Mouse (Mus musculus): ENCODE measurements at regions not wholly inside any gene's neighbourhood (a gene's known extent, or its start where the extent isn't known, plus 50 kb on each side); places are given as distances from the start of the nearest gene placed in this dataset.

DNA sequence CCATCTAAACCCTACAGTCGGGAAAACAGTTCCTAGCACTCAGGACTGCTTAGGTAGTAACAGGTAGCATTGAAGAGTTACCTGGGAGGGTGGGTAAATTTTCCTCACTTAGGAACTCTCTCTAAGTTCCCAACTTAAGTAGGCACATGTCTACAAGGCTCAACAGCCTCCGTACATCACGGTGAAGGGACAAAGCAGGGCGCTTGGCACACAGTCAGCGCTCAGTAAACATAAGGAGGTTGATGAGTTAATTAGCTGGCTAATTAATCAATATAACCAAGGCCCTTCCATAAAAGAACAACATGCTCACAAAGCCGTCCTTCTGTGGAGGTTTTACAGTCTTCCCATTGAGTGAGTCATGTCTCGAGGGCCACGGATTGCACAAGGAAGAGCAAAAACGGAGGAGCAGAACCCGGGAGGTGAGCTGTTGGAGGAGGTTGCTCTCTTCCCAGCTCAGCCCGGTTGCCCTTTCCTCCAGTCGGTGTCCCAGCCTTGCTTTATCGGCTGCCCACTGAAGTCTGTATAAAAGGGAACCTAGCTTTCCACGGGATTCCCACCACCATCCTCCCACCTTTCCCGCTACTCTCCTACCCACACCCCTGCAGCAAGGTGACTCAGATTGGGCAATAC is 180.2 kb downstream of the Ly86 start:
- no peak for ATAC-seq (ENCODE audit: insufficient number of reproducible peaks, low FRiP score, low TSS enrichment)

DNA sequence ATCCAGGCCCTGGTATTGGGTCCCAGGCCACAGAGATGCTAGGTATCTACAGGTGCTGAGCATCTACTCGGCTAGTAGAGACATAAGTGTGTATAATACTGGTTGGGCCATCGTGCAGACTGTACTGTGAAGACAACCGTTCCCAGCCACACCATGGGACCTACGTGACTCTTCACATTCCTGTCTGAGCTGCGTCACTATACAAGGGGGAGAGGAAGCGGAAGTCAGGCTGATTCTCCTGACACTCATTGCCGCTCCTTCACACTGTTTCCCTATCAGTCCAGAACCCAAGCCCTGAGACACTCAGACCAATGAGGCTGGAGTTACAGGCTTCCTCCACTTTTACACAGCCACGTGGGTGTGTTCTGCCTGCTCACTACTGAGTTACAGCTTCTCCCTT is 181.1 kb downstream of the Ly86 start:
- ATAC-seq (ENCODE audit: insufficient number of reproducible peaks, low FRiP score, low TSS enrichment), result no peak

DNA sequence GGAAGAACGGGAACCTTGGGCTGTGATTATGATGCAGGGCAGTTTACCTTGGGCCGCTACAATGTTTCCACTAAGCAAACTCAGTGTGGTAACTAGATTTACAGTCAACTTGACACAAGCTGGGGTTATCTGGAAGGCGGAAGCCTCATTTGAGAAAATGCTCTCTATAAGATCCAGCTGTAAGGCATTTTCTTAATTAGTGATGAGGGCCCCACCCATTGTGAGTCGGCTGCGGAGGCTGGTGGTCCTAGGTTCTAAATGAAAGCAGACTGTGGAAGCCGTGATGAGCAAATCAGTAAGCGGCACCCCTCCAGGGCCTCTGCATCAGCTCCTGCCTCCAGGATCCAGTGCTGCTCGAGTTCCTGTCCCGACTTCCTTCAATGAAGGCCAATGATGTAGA is 183.4 kb downstream of the Ly86 start:
- no peak for ATAC-seq (ENCODE audit: insufficient number of reproducible peaks, low FRiP score, low TSS enrichment)

DNA sequence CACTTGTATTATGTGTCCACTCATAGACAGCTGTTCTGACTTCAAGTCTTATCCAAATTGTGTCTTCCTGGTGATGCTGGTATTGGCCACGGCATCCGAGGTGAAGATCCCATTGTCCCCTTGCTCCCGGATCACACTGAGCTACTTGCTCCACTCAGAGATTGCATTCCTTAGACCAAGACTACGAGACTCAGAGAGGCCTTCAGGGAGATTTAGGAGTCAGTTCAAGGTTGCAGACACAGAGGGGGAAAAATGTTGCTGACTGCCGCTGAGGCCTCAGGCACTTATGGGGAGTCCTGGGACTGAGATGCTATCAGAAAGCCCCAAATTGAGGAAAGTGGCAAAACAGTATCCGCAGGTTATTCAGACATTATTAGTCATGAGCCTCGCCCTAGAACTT is 183.9 kb downstream of the Ly86 start:
- ATAC-seq (ENCODE audit: insufficient number of reproducible peaks, low FRiP score, low TSS enrichment), result no peak

DNA sequence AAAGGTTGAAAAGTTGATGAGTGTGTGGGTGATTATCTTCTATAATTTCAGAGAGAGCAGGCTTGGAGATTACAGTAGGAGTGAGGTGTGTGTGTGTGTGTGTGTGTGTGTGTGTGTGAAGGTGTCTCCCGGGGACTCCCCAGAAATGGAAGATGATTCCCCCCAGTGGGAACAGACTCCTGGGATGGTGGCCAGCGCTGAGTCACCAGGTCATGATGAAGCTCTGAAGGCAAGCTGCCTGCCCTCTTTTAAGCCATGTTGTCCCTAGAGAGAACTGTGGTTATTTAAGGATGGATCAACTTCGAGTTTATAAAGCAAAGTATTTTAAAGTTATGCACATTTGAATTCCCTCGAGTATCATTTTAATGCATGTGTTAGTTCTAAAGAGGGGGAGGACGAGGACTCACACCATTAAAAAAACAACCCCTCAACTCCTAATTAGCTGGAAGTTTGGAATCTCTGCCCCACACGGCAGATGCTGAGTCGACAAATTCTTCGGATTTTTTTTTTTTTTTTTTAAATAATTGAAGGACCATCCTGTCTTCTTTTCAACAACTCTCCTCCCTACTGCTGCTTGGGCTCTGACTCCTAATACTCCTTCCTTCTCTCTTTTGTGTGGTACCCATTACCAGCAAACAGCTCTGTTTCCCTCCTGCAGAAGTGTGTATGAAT is 186.6 kb downstream of the Ly86 start:
- no peak for ATAC-seq (ENCODE audit: insufficient number of reproducible peaks, low FRiP score, low TSS enrichment)

DNA sequence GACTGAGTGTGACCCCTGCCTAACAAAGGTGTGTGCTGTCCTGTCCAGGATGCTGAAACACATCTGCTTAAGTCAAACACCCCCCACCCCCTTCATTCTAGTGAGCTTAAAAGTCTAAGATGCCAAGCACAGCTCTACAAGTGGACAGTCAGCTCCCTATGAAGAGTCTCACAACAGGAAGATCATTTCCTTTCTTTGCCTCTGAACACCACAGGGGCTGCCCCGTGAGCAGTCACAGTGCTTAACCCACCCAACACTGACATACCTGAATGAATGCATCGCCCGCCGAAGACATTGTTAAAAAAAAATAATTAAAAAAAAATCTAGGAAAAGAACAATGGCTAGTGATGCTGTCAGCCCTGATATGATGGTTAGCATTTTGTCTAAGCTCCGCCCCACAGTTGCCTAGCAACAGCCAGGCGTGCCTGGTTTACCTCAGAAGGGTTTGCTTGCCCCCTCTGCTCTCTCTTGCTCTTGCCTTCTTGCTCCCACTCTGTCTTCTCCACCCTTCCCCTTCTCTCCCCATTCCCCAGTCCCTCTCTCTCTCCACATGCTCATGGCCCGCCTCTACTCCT is 187.7 kb downstream of the Ly86 start:
- ATAC-seq (ENCODE audit: insufficient number of reproducible peaks, low FRiP score, low TSS enrichment), result no peak

DNA sequence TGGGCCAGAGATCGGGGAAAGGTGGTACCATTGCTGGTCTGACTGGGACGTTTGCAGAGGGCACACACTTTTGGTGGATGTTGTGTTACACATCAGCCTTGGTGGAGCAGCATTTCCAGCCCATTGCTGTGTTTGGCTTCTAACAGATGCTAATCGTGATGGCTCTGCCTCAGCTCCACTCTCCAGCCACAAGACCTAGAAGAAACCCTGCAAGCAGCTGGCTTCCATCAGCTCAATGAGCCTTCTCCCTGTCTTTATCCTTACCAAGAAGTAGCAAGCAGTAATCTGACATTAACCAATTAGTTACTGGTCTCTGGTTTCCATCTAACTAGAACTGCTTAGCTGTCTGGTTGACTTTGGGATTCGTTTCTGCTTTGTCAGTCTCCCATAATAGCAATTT is 188.8 kb downstream of the Ly86 start:
- no peak for ATAC-seq (ENCODE audit: insufficient number of reproducible peaks, low FRiP score, low TSS enrichment)

DNA sequence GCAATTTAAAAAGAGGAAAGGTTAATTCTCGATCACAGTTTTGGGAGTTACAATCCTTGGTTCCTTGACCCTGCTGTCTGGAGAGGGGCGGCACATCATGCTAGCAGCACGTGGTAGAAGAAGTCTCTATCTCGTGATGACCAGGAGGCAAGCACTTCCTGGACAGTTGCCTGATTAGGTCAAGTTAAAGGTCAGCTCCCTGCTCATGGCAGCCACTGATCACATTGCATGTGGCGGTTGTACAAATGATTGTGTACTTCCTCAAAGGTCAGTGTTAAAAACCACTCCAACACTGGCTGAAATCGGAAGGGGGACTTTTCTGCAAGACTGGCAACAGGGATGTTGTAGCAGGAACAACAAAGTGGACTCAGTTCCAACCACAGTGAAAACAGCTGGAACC is 192.3 kb downstream of the Ly86 start:
- ATAC-seq (ENCODE audit: insufficient number of reproducible peaks, low FRiP score, low TSS enrichment), result no peak

DNA sequence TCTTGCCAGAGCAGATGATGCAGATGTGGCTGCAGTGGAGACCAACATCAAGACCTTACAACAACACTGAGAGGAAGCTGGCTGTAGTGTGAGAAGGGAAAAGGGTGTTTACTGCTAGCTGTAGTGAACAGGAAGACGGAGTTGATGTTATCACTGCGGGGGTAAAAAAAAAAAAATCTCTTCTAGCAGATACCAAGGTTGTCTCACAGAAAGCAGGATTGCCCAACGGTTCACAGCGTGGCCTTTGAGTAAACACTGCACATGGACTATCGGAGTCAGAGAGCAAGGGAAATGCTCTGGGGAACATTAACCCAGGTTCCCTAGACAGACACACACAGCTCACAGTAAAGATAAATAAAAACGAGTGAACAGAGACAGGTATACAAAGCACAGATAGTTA is 192.8 kb downstream of the Ly86 start:
- ATAC-seq (ENCODE audit: insufficient number of reproducible peaks, low FRiP score, low TSS enrichment), result no peak

DNA sequence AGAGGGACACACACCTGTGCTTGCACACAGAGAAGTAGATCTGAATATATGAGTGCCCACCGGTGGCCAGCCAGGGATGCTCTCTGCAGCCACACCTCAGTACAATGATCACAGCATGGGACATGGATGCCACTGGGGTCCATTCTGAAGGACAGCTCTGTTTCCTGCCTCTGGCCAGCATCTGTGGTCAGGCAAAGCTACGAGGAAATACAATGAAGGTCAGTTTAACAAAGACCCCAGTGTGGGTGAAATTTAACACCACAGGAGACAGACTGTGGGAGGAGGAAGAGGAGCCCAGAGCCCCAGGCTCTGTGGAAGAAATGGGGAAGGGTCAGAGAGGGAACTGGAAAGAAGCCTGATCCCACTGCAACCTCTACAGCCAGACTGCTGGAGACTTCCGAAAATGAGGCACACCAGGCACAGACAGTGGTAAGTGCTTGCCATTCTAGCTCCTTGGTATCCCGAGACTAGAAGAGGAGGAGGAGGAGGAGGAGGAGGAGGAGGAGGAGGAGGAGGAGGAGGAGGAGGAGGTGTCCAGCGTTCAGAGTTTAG is 196.0 kb downstream of the Ly86 start:
- ATAC-seq (ENCODE audit: insufficient number of reproducible peaks, low FRiP score, low TSS enrichment), result no peak

DNA sequence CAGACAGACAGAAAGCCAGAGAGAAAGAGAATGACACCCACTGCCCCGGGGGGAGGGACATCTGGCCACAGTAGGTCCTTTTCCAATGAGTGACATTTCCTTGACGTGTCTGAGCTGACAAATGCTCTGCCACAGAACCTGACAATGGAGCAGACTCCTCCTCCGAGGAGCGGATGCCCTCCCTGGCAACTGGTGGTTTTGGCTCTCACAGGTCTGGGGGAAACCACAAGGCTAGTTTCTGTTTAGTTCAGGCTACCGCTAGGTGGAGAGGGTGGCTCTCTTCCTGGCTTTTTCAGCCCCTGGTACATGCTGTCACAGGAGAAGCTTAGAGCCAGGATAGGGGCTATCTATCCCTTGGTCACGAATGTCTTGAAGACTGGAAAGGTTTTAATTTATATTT is 196.7 kb downstream of the Ly86 start:
- no peak for ATAC-seq (ENCODE audit: insufficient number of reproducible peaks, low FRiP score, low TSS enrichment)

DNA sequence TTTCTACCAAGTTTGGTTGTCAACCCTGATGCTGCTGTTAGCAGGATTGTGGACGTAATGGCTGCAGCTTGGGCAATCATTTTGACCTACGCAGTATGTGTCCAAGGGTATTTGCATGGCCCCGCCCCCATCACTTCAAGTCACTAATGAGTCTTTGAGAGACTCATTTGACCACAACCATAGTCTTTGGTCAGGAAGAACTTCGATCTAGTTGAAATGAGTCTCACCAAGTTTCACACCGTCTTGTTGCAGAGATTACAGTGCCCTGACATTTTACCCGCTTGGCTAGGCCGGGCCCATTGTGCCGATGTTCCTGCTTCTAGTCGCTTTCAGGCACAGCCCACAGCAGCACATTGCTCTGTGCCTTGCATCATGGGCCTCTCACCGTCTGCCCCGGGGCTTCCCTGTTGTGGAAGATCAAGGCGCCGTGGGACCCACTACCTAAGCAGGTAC is 197.8 kb downstream of the Ly86 start:
- ATAC-seq (ENCODE audit: insufficient number of reproducible peaks, low FRiP score, low TSS enrichment), result no peak

DNA sequence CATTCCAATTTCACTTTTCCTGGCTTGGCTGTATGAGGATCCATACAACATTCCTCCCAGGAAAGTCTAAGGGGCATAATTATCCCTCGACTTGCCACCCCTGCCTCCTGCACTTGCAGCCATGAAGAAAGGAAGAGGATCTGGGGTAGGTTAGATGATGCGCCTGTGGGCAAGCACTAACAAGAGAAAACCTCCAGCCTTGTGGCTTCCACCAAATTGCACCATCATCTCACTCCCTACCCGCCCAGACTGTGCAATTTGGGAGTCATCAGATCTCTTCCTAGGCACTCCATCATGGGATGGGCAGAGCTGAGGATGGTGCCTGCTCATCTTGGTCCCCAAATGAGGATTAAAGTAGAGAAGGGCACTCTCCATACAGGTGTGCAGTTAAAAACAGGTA is 198.8 kb downstream of the Ly86 start:
- no peak for ATAC-seq (ENCODE audit: insufficient number of reproducible peaks, low FRiP score, low TSS enrichment)

DNA sequence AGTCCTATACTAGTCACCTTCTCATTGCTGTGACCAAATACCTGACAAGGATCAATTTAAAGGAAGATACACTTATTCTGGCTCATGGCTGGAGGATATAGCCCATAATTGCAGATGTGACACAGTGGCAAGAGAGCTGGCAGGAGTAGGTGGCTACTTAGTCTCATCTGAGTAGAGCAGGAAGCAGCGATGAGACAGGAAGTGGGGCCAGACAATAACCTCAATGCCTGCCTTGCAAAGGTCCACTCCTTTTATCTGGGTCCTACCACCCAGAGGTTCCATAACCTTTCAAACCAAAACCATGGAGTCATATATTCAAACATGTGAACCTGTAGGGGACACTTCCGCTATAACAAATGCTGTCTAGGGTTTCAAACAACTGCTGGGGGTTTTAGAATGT is 199.7 kb downstream of the Ly86 start:
- no peak for ATAC-seq (ENCODE audit: insufficient number of reproducible peaks, low FRiP score, low TSS enrichment)

DNA sequence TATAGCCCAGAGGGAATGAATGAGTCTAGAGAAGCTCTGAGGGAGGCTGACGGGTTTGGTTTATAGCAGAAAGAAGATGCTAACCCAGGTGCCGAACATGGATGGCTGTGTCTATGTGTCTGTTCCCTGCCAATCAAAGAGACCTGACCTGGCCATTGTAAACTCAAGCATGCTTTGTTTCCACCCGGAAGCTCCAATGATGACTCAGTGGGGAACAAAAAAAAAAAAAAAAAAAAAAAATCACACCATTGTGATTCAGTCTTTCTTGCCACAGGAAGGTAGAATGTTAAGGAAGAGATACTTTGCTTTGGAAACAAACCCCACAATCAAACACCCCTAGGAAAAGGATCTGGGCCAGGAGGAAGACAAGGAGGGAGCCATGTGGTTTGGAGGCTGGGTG is 201.5 kb downstream of the Ly86 start:
- ATAC-seq (ENCODE audit: insufficient number of reproducible peaks, low FRiP score, low TSS enrichment), result no peak

DNA sequence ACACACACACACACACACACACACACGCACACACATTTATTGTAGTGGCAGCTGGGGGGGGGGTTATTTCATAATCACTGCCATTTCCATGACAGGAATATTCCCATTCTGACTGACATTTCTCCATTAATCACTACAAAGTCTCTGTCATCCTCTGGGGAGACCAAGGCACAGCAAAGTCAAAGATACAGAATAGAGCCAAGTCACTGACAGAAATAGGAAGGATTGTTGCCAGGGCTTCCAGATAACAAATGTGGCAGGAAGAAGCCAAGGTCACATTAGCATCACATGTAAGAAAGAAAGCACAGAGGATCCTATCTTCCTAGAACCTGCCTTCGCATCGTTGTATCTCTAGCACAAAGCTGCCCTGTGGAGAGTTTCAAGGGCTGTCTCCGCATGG is 205.6 kb downstream of the Ly86 start:
- no peak for ATAC-seq (ENCODE audit: insufficient number of reproducible peaks, low FRiP score, low TSS enrichment)

DNA sequence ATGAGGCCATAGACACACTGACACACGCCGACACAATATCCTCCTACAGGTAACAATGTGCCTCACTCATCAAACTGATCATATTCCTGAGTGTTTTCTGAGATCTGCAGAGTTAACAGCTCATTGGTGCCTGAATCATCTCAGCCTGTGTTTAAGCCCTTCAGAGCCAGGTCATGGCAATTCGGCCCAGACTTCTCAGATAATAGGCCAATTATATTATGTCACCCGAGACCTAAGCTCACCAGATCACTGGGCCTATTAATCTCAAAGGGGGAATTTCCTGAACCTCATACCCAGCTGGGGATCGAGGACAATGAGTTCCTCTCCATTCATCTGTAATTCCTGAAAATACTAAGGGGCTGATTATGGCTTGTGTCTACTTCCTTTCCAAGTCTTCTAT is 208.4 kb downstream of the Ly86 start:
- no peak for ATAC-seq (ENCODE audit: insufficient number of reproducible peaks, low FRiP score, low TSS enrichment)

DNA sequence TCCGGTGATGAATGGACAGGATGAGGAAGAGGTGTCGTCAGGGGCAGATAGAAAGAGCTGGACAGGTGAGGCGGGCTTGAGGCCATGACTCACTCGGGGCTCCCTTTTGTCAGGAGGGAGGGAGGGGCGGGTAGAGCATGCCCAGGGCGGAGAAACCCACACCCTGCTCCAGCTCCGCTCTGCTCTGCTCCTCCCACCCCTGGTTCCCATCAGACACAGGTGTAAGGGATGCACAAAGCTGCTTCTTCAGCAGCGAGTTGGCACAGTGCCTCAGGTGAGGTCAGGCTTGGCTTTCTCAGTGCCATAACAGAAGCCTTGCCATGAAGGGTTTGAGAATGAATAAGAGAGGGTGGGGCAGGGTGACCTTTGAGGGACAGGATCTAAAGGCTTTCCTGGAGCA is 212.2 kb downstream of the Ly86 start:
- ATAC-seq (ENCODE audit: insufficient number of reproducible peaks, low FRiP score, low TSS enrichment), result no peak

DNA sequence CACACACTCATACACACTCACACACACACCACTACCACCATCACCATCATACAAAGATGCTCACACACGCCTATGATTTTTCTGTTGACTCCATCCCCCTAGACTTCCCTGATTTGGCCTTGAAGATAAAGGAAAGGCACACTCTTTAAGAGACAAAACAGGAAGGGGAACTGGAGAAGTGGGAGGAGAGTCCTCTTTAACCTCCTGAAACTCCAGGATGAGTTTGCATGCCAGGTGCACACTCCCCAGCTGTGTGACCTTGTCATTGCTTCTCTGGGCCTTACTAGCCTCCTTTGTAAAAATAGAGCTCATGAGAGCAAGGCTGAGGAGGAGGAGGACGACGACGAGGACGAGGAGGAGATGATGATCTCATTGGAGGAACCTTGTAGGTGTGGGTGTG is 212.8 kb downstream of the Ly86 start:
- ATAC-seq (ENCODE audit: insufficient number of reproducible peaks, low FRiP score, low TSS enrichment), result no peak

DNA sequence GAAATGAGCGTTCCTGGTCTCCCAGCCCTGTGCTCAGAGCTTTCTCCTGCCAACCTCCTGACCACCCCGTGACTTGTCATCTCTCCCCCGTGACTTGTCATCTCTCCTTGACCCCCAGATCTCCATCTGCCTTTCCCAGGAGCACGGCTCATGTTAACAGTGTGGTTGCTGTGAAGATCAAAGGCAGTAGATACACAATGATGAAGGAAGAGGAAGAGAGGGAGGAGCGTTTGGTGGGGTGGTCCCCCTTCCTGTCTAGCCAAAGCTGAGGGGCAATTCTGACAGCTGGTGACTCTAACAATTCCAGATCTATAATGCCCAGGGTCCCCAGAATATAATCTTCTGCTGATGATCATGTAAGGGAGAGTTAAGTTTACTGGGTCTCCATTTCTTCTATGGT is 214.0 kb downstream of the Ly86 start:
- ATAC-seq (ENCODE audit: insufficient number of reproducible peaks, low FRiP score, low TSS enrichment), result no peak

DNA sequence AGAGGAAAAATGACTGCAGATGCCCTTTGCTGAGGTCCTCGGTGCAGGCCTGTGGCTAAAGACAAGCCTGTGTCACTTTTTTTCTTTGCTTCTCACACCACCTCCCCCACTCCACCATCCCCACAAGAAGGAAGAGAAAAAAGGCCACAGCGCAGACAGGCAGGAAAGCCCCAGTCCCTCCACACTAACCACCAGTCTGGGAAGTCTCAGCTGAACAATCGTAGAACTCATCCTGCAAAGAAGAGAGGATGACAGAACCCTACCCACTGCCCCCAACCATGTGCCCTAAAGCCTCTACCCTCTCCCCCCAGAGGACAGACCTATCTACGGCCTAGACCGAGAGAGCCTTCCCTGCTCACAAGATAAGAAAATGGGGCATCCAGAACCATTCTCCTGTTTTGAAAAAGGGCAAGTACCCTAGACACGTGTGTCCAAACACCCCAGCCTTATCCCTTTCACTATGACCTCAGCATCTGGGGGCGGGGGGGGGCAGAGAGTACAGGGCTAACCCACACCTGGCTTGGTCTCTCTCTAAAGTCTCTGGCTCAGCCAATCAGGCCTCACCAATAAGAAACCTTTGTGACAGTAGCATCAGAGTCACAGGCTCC is 214.8 kb downstream of the Ly86 start:
- no peak for ATAC-seq (ENCODE audit: insufficient number of reproducible peaks, low FRiP score, low TSS enrichment)

All from cerebellum, adult (tissue).